Mouse (Mus musculus) right cerebral cortex, postnatal 36 days (tissue): ENCODE measurements at regions not wholly inside any gene's neighbourhood (a gene's known extent, or its start where the extent isn't known, plus 50 kb on each side); places are given as distances from the start of the nearest gene placed in this dataset.

Experiments
- DNase-seq, 2 experiments: peaks; one replicate each; pipeline ENCODE4 v3.0.0; 2022; ENCODE audit warnings: low spot score in 2 of 2, mixed read lengths in 1 of 2

DNA sequence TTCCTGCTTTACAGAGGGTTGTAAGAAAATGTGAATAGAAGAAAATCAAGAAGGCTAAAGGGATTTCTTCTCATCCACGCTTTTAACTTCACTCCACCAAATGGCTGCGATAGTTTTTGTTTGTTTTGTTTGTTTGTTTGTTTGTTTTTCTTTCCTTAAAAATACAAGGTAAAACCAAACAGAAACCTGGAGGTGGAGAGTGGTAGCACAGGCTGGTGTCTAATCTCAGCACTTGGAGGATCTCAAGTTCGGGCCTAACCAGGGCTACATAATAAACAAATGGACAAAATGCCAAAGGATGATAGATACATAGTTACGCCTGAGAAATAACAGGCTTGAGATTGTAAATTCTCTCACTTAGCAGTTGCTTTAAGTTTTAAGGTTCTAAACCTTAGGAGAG lies 50.8 kb upstream of the Mboat1 start:
- no peak for DNase-seq

DNA sequence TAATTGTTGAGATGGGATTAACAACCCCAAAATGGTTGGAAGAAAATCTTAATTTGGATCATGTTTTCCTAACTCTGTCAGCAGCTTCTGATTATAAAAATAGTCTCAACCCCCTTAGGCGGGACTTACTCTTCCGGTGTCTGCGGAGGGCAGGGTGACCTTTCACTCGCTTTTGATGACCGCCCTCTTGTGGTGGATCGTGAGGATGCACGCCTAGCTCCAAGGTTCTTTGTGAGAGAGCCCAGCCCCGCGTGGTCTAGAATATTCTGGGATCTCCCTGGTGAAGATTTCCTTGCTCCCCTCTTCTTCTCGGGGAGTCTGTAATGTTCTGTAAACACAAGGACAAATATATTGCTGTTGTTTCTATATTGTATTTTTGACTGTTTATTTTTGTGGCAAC lies 51.3 kb upstream of the Mboat1 start:
- peak; percentile 64 for DNase-seq

DNA sequence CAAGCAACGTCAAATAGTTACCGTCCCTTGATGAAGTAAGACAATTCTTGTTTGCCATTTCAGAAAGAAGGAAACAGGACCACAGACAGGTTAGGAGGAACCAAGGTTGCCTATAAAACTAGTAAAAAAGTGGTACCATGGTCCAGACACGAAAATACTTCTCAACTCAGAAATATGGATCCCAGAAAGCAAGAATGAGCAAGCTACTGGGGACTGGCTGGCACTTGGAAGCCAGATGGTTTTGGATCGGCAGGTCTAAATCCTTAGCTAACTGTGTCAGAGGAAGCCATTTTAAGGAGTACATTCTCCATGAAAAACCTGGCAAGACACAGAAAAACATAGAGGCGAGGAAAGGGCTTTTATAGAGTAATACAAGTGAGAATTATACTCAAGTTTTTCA lies 51.9 kb upstream of the Mboat1 start:
- no peak for DNase-seq

DNA sequence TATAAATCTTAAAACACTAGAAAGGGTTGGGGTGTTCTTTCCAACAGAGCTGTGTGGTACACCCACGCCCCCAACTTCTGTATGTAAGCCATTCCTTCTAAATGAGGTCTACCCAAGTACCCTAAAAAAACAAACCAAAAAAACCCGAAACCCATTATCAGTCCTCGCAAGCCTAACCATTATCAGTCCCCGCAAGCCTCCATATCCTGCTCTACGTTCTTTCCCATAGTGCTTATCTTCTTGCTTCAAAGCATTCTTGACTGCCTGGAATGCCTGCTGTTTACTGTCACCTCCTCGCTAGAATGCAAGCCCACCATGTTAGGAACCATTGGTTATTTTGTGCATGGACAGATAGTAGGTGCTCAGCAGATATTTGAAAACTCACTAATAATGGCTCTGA lies 52.3 kb upstream of the Mboat1 start:
- DNase-seq = no peak

DNA sequence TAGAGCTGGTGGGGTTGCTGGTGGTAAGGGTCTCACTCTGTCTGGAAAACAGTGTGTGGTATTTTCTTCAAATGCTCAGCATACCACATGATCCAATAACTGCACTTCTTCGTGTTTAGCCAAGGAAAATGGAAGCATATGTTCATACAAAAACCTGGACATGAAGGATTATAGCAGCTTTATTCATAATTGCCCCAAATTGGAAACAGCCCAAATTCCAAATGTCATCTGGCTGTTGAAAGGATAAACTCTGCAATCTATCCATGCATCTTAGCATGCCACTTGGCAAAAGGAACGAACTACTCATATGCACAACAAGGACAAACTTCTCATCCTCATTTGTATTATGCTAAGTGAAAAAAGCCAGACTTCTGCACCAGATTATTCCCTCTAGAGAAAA lies 53.5 kb upstream of the Mboat1 start:
- DNase-seq = no peak

DNA sequence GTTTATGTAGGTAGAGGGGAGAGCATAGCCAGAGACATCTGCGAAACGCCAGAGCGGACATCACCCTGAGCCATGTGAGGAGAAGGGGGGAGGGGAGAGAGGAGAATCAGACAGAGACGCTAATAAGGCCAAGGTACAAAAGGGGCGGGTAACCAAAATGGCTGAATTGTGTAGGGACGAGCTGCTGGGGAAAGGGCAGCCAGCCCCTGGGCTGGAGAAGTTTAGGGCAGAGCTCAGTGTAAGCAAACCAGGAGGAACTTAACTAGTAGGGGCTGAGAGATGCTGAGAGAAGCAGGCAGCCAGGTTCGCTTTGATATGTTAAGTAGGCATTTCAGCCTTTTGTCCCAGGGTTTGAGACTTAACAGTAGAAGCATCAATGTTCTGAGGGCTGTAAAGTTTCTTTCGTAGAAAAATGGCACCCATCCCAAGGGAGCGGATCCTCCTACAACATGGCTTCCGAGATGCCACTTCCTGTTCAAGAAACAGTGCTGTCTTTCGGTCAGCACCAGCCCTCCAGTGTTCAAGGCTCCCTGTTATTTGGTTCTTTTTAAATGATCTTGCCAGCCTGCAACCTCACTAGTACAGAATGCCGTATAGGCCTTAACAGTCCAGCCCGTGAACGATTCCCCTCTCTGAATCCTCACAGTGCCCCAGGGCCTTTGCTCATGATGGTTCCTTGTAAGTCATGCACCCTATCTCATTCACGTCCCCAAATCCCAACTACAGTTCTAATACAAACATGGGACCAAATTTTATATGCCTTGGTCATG lies 55.4 kb upstream of the Mboat1 start:
- no peak for DNase-seq

DNA sequence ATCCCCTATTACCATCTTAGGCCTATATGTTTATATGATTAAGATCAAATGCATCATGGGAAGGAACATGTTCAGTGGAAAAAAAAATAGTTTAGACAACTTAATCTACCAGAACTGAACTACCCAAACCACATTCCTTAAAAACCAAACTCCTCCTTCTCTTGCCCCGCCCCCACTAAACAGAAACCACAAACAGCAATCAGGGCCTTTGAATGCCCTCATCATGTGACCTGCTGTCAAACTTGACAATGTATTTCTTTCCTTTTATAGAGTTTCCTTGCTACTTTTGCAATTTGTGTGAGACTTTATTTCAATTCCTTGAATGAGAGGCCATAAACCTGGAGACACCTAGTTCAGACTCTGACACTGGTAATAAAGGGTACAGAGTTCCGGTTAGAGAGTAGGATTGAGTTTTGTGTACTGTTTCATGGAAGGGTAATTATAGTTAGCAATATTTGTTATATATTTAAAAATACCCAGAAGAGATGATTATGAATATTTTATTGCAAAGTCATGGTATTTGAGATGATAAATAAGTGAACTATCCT lies 61.7 kb upstream of the Mboat1 start:
- no peak for DNase-seq

DNA sequence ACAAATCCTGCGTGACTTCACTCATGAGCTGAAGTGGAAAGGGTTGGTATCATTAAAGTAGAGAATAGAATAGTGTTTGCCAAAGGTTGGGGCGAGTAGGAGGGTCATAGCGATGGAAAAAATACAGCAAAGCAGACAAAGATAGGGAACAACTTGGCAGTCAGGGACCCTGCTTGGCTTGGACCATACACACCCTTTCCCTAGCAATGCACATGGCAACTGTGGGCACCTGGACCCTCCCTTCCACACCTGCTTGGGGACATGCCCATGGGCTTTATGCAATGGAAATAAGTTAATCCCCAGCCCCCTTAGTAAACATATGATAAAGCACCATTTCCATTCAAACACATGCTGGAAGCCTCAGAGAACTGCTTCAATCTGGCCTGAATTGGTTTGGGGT lies 62.2 kb upstream of the Mboat1 start:
- DNase-seq = no peak

DNA sequence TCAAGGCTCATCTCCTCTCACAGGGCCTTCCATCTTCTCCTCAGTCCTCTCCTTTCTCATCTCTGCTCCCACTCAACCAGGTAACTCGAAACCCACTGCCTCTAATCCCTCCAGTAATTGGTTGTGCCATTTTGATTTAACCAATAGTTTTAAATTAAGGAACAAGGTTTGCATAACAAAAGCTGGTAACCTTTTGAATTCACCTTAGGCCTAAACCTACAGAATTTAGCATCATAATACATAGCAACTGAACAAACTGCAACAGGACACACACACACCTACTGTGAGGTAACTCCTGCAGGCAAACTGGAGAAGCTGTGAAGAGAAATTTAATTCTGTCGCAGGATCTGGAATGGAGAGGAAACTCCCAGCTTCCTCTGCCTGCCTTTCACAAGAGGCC lies 66.9 kb upstream of the Mboat1 start:
- DNase-seq = no peak

DNA sequence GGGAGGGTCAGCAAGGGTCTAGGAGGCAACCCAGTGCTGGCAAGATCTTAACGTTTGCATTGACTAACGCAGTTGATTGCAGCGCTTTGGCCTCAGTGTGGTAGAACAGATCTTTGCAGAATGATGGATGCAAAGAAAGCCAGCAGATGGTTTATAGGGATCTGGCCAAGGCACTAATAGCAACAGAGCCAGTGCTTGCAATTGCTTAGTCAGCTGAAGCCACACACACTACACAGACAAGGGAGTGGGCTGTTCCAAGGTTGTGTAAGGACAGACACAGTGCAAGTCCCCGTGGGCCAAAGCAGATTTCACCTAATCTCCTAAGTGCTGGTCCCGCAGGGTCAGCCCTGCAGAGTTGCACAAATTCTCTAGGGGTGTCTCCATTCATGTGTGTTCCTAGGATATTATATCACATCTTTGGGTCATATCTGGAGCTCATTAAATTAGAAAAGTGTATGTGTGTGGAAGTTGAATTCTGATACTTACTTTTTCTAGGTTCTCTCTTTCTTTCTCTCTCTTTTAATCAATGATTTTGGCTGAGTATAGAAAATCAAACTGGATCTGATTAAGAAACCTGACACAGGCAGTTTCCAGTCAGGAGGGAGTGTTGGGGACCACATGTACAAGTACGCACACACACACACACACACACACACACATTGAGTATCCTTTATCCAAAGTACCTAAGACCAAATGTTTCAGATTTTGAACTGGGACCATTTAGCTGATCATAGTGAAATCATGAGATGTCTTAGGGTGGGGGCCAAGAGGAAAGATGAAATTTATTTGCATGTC lies 68.5 kb upstream of the Mboat1 start:
- no peak for DNase-seq

DNA sequence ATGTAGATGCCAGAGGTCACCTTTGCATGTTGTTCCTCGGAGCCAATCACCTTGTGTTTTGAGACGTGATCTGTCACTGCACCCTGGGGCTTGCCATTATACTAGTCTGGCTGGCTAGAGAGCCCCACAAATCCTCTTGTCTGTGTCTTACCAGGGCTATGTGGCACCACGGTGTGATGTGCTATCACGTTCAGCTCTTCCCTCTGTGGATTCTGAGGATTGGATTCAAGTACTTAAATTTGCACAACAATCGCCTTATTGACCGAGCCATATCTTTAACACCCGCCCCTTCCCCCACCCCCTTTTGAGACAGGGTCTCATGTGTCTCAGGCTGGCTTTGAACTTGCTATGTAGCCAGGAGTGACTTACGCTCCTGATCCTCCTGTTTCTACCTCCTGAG lies 70.8 kb upstream of the Mboat1 start:
- no peak for DNase-seq

DNA sequence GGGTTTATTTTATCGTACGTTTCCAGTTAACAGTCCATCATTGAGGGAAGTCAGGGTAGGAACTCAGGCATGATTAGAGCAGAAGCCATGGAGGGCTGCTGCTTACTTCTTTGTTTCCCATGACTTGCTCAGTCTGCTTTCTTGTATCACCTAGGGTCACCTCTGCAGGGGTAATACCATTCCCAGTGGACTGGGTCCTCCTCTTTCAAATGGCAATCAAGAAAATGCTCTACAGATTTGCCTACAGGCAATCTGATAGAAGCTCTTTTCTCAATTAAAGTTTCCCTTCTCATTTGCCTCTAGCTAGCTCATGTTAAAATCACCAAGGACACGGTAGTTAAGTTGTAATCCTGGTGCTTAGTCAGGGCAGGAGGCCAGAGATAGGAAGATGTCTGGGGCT lies 72.5 kb upstream of the Mboat1 start:
- DNase-seq = no peak

DNA sequence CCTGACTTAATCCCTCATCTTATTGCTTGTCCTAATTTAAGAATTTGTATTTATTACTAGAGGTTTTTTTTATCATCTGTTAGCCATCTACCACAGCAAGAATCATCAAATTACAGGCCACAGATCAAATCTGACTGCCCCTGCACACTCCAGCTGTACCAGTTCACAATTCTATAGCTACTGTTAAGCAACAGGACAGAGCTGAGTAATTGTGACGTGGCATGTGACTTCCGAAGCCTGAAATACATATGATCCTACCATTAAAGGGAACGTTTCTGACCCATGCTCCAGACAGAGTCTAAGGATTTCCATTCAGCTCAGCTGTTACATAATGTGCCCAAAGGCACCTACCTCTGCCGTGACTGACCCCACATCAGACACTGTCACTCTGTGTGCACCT lies 74.0 kb upstream of the Mboat1 start:
- DNase-seq = no peak

DNA sequence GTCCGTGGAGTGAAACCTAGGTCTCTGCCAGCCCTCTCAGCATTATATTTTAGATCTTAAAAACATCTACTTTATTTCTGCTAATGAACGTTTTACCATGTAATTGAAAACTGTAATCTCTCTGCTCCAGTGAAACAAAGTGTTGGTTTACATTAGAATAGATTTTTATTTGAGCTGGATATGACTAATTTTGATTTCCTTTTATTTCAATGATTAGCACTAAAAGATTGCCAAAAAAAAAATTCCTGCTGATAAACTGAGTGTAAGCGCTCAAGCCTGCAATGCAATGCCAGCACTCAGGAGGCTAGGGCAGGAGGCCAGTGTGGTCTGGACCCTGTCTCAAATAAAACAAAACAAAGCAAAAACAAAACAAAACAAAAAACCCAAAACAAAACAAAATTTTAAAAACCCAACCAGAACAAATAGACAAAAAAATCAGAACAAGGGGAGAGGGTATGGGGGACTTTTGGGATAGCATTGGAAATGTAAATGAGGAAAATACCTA lies 69.3 kb upstream of the E2f3 start:
- DNase-seq = no peak

DNA sequence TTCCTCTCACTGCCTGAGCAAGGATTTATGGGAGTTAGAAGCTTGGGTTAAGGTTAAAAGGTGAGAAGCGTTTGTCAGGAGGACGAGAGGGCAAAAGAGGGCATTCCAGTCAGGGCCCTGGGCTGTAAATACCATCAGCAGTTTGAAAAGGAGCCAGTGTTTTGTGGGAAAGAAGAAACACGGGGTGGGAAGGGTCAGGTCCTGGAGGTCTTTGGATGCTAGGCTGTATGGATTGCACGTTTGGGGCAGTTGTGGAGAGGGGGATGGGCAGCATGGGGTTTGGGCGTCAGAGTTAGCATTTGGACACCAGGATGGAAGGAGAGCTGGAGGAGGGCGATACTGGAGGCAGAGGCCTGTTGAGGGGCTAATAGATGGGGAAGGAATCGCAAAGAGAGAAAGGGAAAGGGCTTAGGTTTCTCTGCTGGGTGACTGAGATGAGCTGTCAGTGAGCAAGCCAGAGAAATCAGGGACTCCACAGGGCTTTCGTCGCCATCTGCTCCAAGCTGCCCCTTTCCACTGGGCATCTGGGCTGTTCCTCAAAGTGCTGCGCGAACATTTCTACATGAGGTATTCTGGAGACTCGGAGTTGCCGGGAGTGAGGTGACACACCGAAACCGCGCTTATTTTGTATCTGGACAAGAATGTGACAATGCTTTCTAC lies 66.2 kb upstream of the E2f3 start:
- DNase-seq = no peak

DNA sequence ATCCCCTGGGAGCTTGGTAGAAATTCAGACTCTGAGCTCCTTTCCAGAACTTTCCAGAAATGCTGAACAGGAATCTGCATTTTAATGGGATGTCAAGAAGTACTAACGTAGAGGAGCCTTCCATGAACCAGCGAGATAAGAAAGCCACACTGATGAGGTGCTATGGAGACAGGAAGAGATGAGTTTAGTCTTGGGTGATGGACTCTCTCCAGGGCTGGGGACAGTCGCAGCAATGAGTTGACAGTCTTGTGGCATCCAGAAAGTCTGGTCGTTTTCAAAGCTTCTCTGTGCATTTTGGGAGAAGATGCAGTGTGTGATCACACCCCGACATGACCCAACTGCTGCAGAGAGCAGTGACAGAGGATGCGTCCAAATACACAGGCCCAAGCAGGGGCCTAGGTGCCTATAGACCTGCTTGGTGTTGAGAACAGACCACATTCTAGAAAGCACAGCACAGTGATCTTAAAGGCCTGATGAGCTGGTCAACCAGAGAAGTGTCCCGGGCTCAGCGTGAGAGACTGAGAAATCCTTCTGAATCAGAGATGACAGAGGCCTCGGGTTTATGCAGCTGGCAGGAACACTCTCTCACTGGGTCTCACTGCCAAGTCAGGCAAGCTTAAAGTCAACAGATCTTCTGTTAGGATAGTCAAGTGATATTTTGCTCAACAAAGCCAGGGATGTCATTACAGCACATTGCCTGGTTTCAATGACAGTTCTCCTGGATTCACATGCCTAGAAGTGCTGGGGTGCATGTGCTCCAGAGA lies 65.1 kb upstream of the E2f3 start:
- no peak for DNase-seq

DNA sequence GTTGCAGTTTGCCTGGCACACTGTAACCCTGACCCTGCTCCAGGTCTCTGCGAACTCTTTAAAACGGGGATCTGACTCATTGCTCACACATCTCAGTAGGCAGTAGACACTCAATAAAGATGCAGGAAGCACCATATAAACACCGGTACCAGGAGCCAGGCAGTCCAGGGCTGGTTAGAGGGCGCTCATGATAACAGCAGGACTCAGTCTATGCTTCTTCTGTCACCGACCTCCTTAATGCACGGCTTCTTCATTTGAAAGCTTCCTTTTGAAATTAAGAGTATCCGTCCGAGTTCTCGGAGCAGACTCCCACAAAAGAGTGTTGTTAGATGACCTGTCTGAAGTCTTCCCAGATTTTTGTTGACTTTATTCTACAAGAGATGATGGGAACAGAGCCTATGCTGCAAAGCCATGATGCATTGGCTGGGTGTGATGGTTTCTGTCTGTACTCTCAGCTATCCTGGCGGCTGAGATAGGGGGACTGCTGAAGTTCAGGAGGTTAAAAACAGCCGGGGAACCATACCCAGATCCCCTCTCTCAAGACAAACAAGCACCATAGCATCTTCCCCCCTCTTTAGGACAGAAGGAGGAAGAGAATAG lies 62.5 kb upstream of the E2f3 start:
- no peak for DNase-seq

DNA sequence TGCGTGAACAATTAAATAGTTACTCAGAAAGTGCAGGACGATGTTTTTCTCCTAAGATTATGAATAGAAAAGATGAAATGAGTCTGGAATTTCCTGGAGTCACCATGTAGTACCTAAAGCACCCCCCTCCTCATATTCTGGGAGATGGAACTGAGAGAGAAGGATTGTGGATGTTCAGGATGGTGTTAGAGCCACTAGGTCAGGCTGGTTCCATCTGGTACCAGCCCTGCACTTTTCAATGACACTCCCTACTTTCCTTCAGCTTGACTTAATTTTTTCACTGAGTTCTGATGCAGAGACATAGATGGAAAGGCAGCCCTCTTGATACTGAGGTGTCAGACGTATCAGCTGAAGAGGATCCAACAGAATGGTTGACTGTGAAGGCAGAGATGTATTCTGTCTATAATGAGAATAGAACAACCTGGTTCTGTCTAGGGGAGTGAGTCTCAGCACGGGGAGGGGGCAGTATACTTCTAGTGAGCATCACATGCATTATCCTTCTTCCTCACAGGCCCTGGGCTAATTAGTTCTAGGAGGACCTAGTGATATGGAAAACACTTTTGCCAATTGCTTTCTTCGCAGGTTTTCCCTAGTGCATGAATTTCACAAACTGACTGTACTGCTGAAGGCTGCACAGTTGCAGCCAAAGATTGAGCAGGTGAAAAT lies 60.8 kb upstream of the E2f3 start:
- DNase-seq = no peak

DNA sequence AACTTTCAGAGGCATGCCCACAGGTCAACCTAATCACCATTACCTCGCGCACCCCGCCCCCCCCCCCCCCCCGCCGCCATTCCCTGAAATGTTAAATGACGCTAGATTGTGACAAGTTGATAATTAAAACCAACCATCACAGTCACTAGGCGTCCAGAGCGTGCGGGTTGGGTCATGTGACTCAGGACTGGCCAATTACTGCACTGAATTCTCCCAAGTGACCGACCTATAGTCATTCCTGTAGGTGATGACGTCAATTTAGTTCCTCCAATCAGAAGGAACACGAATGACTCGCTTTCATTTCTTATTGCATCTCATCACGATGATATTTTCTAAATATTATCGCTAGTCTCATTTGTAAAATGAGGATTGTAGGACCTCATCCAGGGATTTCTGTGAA lies 60.2 kb upstream of the E2f3 start:
- peak in 1 of 2 experiments; percentile 9 for DNase-seq

DNA sequence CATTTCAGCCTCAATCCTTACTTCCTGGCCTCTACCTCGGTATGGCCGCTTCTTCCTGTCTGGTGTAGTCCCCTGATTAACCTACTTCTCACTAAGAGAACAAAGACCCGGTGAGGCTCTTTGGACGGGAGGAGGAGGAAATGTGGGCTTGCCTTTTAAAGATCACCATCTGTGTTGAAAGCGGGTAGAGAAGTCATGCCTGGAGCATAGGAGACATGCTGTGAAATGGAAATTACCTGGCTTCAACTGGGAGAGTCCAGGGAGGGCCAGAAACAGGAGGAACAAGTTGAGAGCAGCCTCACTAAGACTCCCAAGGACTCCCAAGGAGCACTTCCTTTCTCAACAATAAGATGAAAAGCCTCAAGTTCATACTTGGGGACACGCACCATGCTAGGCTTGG lies 59.4 kb upstream of the E2f3 start:
- DNase-seq = no peak

DNA sequence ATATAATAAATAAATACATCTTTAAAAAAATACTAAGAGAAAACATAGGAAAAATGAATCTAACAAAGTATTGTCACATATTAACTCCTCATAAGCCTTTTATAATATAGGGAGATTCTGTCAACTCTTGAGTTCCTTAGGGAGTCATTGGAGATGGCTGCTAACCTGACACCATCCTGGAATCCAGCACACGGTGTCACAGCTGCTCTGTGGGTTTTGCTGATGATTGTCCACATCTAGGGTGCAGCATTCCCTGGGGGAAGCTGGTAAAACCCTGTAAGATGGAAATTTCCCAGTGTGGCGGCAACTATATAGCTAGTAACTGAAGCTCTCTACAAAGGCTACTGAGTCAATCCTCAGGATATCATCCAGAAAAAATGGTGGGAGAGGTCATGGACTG lies 58.9 kb upstream of the E2f3 start:
- DNase-seq = no peak
